8 mouse cellular contexts compared by ENCODE assay signal in genomic region chr11:113101534-113101933, GRCm38 (mm10).
A peak's percentile ranks its signal among the peaks of the same experiment; 100 is the strongest.
DNase-seq lines count a peak whose midpoint lies in the region; ATAC-seq and TF ChIP-seq lines count a peak whose summit lies in the region.

No protein-coding gene starts in this region.

- no peak for ATAC-seq in hindbrain, postnatal 0 days
- peak; percentile 58 for ATAC-seq in liver, embryonic 16.5 days (ENCODE audit: low read depth)
- peak; percentile 88 for ATAC-seq in stomach, postnatal 0 days (ENCODE audit: low FRiP score, low TSS enrichment)

- H3K9me3 ChIP-seq in hindbrain, postnatal 0 days (ENCODE audit: low read length), result no peaks in the 10 kb centered on the region
- H3K9me3 ChIP-seq in liver, embryonic 16.5 days (replicated peaks; ENCODE audit: control insufficient read depth, low read length), result no peaks in the 10 kb centered on the region
- no peaks in the 10 kb centered on the region for H3K9me3 ChIP-seq in stomach, postnatal 0 days (ENCODE audit: control insufficient read depth, low read length)

- 0 out of 2 replicates have a peak overlapping the region, but pooled peaks have one; percentile 14 for H3K4me2 ChIP-seq in hindbrain, postnatal 0 days (ENCODE audit: low read depth, low read length)
- peak overlapping the region; percentile 40 for H3K4me2 ChIP-seq in liver, embryonic 16.5 days (ENCODE audit: low read depth, low read length)
- peak overlapping the region; percentile 9 for H3K4me2 ChIP-seq in stomach, postnatal 0 days (replicated peaks; ENCODE audit: low read depth)

- no peak for TF ChIP-seq EP300 in stomach, postnatal 0 days (optimal IDR thresholded peaks at IDR 0.05)

- H3K4me1 ChIP-seq in hindbrain, postnatal 0 days (ENCODE audit: insufficient read depth, low read length), result peaks cover 10% of the 10 kb centered on the region; the same call in 1 of the 2 replicates
- H3K4me1 ChIP-seq in liver, embryonic 16.5 days (ENCODE audit: control insufficient read depth, low read depth, low read length), result no peaks in the 10 kb centered on the region
- H3K4me1 ChIP-seq in stomach, postnatal 0 days (replicated peaks; ENCODE audit: control insufficient read depth, insufficient read depth), result no peaks in the 10 kb centered on the region; the same call in 1 of the 2 replicates

- H3K4me3 ChIP-seq in hindbrain, postnatal 0 days (ENCODE audit: low read length), result no peak overlapping the region
- peak overlapping the region; percentile 29 for H3K4me3 ChIP-seq in liver, embryonic 16.5 days (ENCODE audit: low read depth, low read length)
- H3K4me3 ChIP-seq in stomach, postnatal 0 days (ENCODE audit: low read depth, low read length), result no peak overlapping the region

- no peak for TF ChIP-seq CTCF in hindbrain, postnatal 0 days (IDR thresholded peaks at IDR 0.05; ENCODE audit: low read depth)
- peak; percentile 31 for TF ChIP-seq CTCF in stomach, postnatal 0 days (IDR thresholded peaks at IDR 0.05; ENCODE audit: low read depth)

- no peaks in the 10 kb centered on the region for H3K27me3 ChIP-seq in hindbrain, postnatal 0 days (ENCODE audit: insufficient read depth, low read length)
- no peaks in the 10 kb centered on the region for H3K27me3 ChIP-seq in liver, embryonic 16.5 days (ENCODE audit: control insufficient read depth, insufficient read depth, low read depth, low read length)
- no peaks in the 10 kb centered on the region for H3K27me3 ChIP-seq in stomach, postnatal 0 days (ENCODE audit: control insufficient read depth, insufficient read depth, low read length)

- 53% methylated on average over 11 of the region's 11 CpGs for WGBS in hindbrain, postnatal 0 days
- 25% methylated on average over 11 of the region's 11 CpGs for WGBS in liver, embryonic 16.5 days (ENCODE audit: insufficient replicate concordance)
- WGBS in stomach, postnatal 0 days, result 40% methylated on average over 11 of the region's 11 CpGs

- peak; percentile 23 for DNase-seq in ovary, postnatal 36 days (ENCODE audit: low spot score)
- no peak for DNase-seq in ovary, postnatal 14 days (ENCODE audit: low spot score)
- no peak for DNase-seq in hindbrain, postnatal 0 days (ENCODE audit: low spot score)
- peak; percentile 89 for DNase-seq in stomach, postnatal 0 days (ENCODE audit: low spot score)
- DNase-seq in spleen, adult 12 weeks (ENCODE audit: low spot score), result no peak
- DNase-seq in urinary bladder, postnatal 10 days (ENCODE audit: low spot score), result no peak
- no peak for DNase-seq in adrenal gland, adult 18-20 months (ENCODE audit: low spot score in 2 of 2)

- H3K36me3 ChIP-seq in hindbrain, postnatal 0 days (ENCODE audit: insufficient read depth, low read length), result no peaks in the 10 kb centered on the region
- H3K36me3 ChIP-seq in liver, embryonic 16.5 days (ENCODE audit: control insufficient read depth, insufficient read depth), result no peaks in the 10 kb centered on the region
- H3K36me3 ChIP-seq in stomach, postnatal 0 days (ENCODE audit: control insufficient read depth, insufficient read depth, low read length), result no peaks in the 10 kb centered on the region

- H3K9ac ChIP-seq in hindbrain, postnatal 0 days (replicated peaks; ENCODE audit: low read length), result no peak overlapping the region
- H3K9ac ChIP-seq in liver, embryonic 16.5 days (ENCODE audit: low read depth, low read length), result no peak overlapping the region
- no peak overlapping the region for H3K9ac ChIP-seq in stomach, postnatal 0 days (ENCODE audit: low read length)

- H3K27ac ChIP-seq in hindbrain, postnatal 0 days, result peak overlapping the region; percentile 56; the same call in 1 of the 2 replicates
- no peak overlapping the region for H3K27ac ChIP-seq in liver, embryonic 16.5 days (ENCODE audit: low read length)
- H3K27ac ChIP-seq in stomach, postnatal 0 days (replicated peaks), result peak overlapping the region; percentile 82

Comparison
In these comparisons a context has a peak if more than half of its experiments do, and no peak if none do; other contexts are left out.
1. DNase-seq: peak in ovary, postnatal 36 days (single experiment) and stomach, postnatal 0 days (single experiment); none in ovary, postnatal 14 days (single experiment), hindbrain, postnatal 0 days (single experiment), spleen, adult 12 weeks (single experiment), urinary bladder, postnatal 10 days (single experiment) and adrenal gland, adult 18-20 months (0 of 2).
2. Peak in every context shown above with its lines, with median percentiles within 50 percentile points of each other: H3K4me2 ChIP-seq.